In the genomic region with DNA sequence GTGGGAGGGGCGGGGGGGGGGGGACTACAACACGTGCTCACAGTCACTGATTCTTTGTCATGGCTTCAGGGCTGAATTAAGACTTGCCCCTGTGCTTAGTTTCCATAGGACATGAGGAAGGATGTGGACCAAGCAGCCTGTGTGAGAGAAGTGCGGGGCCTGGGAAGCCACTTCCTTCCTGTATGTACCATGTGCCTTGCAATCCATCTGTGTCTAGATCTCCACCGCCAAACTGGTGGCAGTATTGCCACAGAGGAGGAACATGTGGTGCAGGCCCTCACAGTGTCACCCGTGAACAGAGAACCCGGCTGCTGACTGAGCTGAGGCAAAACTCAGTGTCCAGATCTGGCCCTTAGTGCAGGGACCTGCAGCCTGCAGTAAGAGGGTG, we compare ENCODE assay signal across 9 mouse cellular contexts.
A peak's percentile ranks its signal among the peaks of the same experiment; 100 is the strongest.
DNase-seq lines count a peak whose midpoint lies in the region; ATAC-seq lines count a peak whose summit lies in the region.
"Had no signal": no experiment of that assay in that cellular context is flagged by ENCODE, and none has a peak within 500 bp of the region (broad histone marks: within the 10 kb centered on the region; RNA-seq: fewer than 3 reads in every experiment).

No protein-coding gene starts in this region.

- peaks cover 54% of the 10 kb centered on the region for H3K4me1 ChIP-seq in embryonic facial prominence, embryonic 15.5 days
- H3K4me1 ChIP-seq in limb, embryonic 10.5 days, result peaks cover 68% of the 10 kb centered on the region

- H3K36me3 ChIP-seq in embryonic facial prominence, embryonic 15.5 days, result no peaks in the 10 kb centered on the region
- H3K36me3 ChIP-seq in limb, embryonic 10.5 days, result peaks cover 4% of the 10 kb centered on the region

- H3K4me2 ChIP-seq in embryonic facial prominence, embryonic 15.5 days (replicated peaks), result no peak overlapping the region

- H3K4me3 ChIP-seq in embryonic facial prominence, embryonic 15.5 days (replicated peaks), result no peak overlapping the region
- no peak overlapping the region for H3K4me3 ChIP-seq in limb, embryonic 10.5 days

- no peak for ATAC-seq in embryonic facial prominence, embryonic 15.5 days (ENCODE audit: insufficient number of reproducible peaks, low FRiP score, low TSS enrichment, low read depth)
- peak; percentile 67; the same call in 1 of the 2 replicates for ATAC-seq in monocyte, adult 5-6 weeks (replicated peaks; ENCODE audit: insufficient number of reproducible peaks, low FRiP score, low TSS enrichment, poor library complexity, severe bottlenecking)

- no peaks in the 10 kb centered on the region for H3K27me3 ChIP-seq in embryonic facial prominence, embryonic 15.5 days
- H3K27me3 ChIP-seq in limb, embryonic 10.5 days (ENCODE audit: low read depth, poor library complexity, severe bottlenecking), result no peaks in the 10 kb centered on the region

- intact Hi-C loops in gastrocnemius, postnatal 14 days (cut with DNase I; ENCODE audit: low total_unique reads), result no loop called here

- H3K9ac ChIP-seq in embryonic facial prominence, embryonic 15.5 days, result no peak overlapping the region

- DNase-seq in frontal cortex, adult 2 months (ENCODE audit: extremely low spot score in 1 of 2, low spot score in 1 of 2), result peak; percentile 21 to 35
- no peak for DNase-seq in frontal cortex, postnatal 25 days (ENCODE audit: low spot score in 2 of 2)
- DNase-seq in CD4-positive helper T cell, adult 2 months (ENCODE audit: low read depth, low spot score), result peak; percentile 55
- DNase-seq in limb, embryonic 10.5 days (ENCODE audit: low spot score), result no peak
- no peak for DNase-seq in gastrocnemius, postnatal 14 days
- DNase-seq in B cell, adult 2 months, result no peak

- H3K27ac ChIP-seq in embryonic facial prominence, embryonic 15.5 days (replicated peaks), result 0 out of 2 replicates have a peak overlapping the region, but pooled peaks have one; percentile 92
- peak overlapping the region; percentile 84 for H3K27ac ChIP-seq in limb, embryonic 10.5 days

- H3K9me3 ChIP-seq in embryonic facial prominence, embryonic 15.5 days (replicated peaks), result no peaks in the 10 kb centered on the region
- H3K9me3 ChIP-seq in limb, embryonic 10.5 days (replicated peaks), result no peaks in the 10 kb centered on the region
- H3K9me3 ChIP-seq: G1E had no signal

- 40% methylated on average over 6 of the region's 6 CpGs for WGBS in embryonic facial prominence, embryonic 15.5 days
- 69% methylated on average over 6 of the region's 6 CpGs for WGBS in limb, embryonic 10.5 days

Comparison
In these comparisons a context has a peak if more than half of its experiments do, and no peak if none do; other contexts are left out.
1. DNase-seq: peak in frontal cortex, adult 2 months (2 of 2) and CD4-positive helper T cell, adult 2 months (single experiment); none in frontal cortex, postnatal 25 days (0 of 2), limb, embryonic 10.5 days (single experiment), gastrocnemius, postnatal 14 days (single experiment) and B cell, adult 2 months (0 of 2).